Mouse (Mus musculus) ES-E14 (cell line): Measurements from ENCODE around the gene Arl15. TPM values are rescaled to one million over a fixed set of nuclear protein-coding genes. Genes with fewer than 3 reads are reported as not detected.

ENCODE experiments used
- DNase-seq: peaks from one replicate; pipeline ENCODE4 v3.0.0-alpha.2; 2013; ENCODE audit warnings: low read depth, low spot score
- H3K27ac ChIP-seq: 2 replicates; pipeline ENCODE4 v1.5.1; 2012; ENCODE audit warnings: low read depth, mild to moderate bottlenecking, low read length, moderate library complexity, mixed read lengths; ENCODE audit not compliant: poor library complexity, insufficient read depth, severe bottlenecking
- H3K36me3 ChIP-seq: 2 replicates; pipeline ENCODE4 v1.6.1; 2012; ENCODE audit warnings: mild to moderate bottlenecking, low read length, moderate library complexity, mixed read lengths; ENCODE audit not compliant: control insufficient read depth, poor library complexity, insufficient read depth, severe bottlenecking
- H3K4me1 ChIP-seq, 2 experiments: fragments of 150-350 bp in 1 of 2; sonication (generic) in 1 of 2; 2 replicates each; pipeline ENCODE4 v1.6.1; 2012; ENCODE audit warnings: low read length in 2 of 2, mild to moderate bottlenecking in 1 of 2, mixed read lengths in 1 of 2; ENCODE audit not compliant: control insufficient read depth in 2 of 2, insufficient read depth in 2 of 2, poor library complexity in 1 of 2
- H3K4me3 ChIP-seq, 2 experiments: fragments of 150-350 bp in 1 of 2; sonication (generic) in 1 of 2; 2 replicates each; pipeline ENCODE4 v1.5.1; 2012; ENCODE audit warnings: low read length in 2 of 2, low read depth in 1 of 2, mild to moderate bottlenecking in 1 of 2, mixed read lengths in 1 of 2; ENCODE audit not compliant: insufficient read depth in 1 of 2, poor library complexity in 1 of 2, severe bottlenecking in 1 of 2
- H3K9ac ChIP-seq: 2 replicates; pipeline ENCODE4 v1.6.1; 2012; ENCODE audit warnings: low read depth, mild to moderate bottlenecking, low read length, mixed read lengths; ENCODE audit not compliant: poor library complexity, insufficient read depth, severe bottlenecking
- H3K9me3 ChIP-seq: fragments of 150-350 bp; sonication (generic); 2 replicates; pipeline ENCODE4 v1.6.1; 2012; ENCODE audit warnings: low read depth, mild to moderate bottlenecking, low read length; ENCODE audit not compliant: control insufficient read depth, insufficient read depth
- CHD2 ChIP-seq: IDR thresholded peaks from 2 replicates; pipeline ENCODE4 v1.6.1; 2014; ENCODE audit warnings: mild to moderate bottlenecking, low read depth, low read length, inconsistent platforms
- HCFC1 ChIP-seq: IDR thresholded peaks from 2 replicates; pipeline ENCODE4 v1.6.1; 2012; ENCODE audit warnings: low read length, inconsistent platforms, borderline replicate concordance; ENCODE audit not compliant: insufficient read depth
- MAFK ChIP-seq: IDR thresholded peaks from 2 replicates; pipeline ENCODE4 v1.6.1; 2014; ENCODE audit warnings: mild to moderate bottlenecking, low read depth, low read length, inconsistent platforms; ENCODE audit not compliant: insufficient read depth
- ZC3H11A ChIP-seq: IDR thresholded peaks from 2 replicates; pipeline ENCODE4 v1.6.1; 2012; ENCODE audit warnings: low read depth, mild to moderate bottlenecking, inconsistent platforms, low read length, borderline replicate concordance
- ZNF384 ChIP-seq: IDR thresholded peaks from 2 replicates; pipeline ENCODE4 v1.6.1; 2012; ENCODE audit warnings: low read depth, low read length, inconsistent platforms
- in situ Hi-C, 2 experiments: fragments of 600-800 bp; cut with MboI; formaldehyde crosslinking; loops; one replicate each; pipeline ENCODE4 v1.15.1; 2025; ENCODE audit warnings: low sequenced_read_pairs in 2 of 2, inconsistent platforms in 1 of 2; ENCODE audit not compliant: unreplicated experiment in 2 of 2
- total RNA-seq: library from RNA; depleted of rRNA; stranded (reverse); fragments of 300-350 nt; gene quantifications from 2 replicates; pipeline ENCODE4 v1.2.3, GENCODE M21; 2012

The Arl15 gene
- total RNA-seq, 1 experiment, result 15.1 TPM

GRCm38 (mm10) chr13:114060258-114060657, 266.0 kb downstream of the Arl15 start:
- no peaks in the 10 kb centered on the region for H3K4me1 ChIP-seq
- no peak for TF ChIP-seq HCFC1
- TF ChIP-seq ZNF384, result no peak
- no peak for TF ChIP-seq MAFK
- TF ChIP-seq CHD2, result no peak
- TF ChIP-seq ZC3H11A, result no peak
- no peak overlapping the region for H3K27ac ChIP-seq
- no peaks in the 10 kb centered on the region for H3K36me3 ChIP-seq
- no peak overlapping the region for H3K9ac ChIP-seq
- H3K9me3 ChIP-seq, result no peaks in the 10 kb centered on the region
- no peak overlapping the region for H3K4me3 ChIP-seq
- in situ Hi-C loops, result no loop called here
- no peak for DNase-seq

DNA sequence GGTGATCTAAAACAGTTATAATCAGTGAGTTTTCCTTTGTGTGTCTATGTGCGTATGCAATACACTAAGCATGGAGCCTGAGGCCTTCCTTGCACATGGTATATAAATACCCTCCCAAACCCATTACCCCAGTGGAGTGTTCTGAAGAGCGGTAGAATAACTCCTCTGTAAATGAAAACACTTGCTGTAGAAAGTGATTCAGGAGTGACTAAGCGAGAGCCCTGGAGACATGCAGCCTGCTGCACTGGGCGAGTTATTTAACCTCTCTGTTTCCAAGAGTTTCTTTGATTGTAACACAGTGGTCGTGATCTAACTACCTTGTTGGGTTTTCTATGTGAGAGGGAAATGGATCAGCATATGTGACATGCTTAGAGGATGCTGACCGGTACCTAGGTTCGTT, 266.9 kb downstream of the Arl15 start:
- no peak for DNase-seq
- no peak overlapping the region for H3K27ac ChIP-seq

DNA sequence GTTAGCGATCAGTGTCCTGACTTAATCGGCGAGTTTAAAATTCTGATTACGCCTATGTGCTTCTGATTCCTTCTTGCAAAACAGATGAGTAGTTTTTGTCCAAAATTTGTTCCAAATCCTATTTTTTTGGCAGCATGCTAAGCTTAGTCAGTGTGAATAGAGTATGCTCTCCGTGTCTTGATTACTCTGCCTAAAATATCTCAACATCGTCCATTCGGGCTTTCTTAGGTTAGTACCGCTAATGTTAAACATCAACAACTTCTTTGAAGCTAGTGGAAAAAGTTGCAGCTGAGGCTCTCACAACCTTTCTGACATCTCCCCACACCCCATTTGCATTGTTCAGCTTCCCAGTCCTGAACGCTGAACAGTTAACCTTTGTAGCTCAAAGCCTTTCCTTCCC, 269.8 kb downstream of the Arl15 start:
- Histone ChIP-seq H3K4me1 (no peaks in the 10 kb centered on the region), H3K4me3 (no peak overlapping the region), H3K27ac (no peak overlapping the region), H3K9ac (no peak overlapping the region), H3K36me3 (no peaks in the 10 kb centered on the region), H3K9me3 (no peaks in the 10 kb centered on the region)
- TF ChIP-seq ZC3H11A (no peak), CHD2 (no peak), MAFK (no peak), HCFC1 (no peak)
- in situ Hi-C loops, result no loop called here
- no peak for DNase-seq

More for the DNA sequence above, 266.9 kb downstream of the Arl15 start:
- no peak overlapping the region for H3K9ac ChIP-seq
- TF ChIP-seq CHD2, result no peak
- no peaks in the 10 kb centered on the region for H3K4me1 ChIP-seq
- in situ Hi-C loops, result no loop called here
- no peak overlapping the region for H3K4me3 ChIP-seq
- no peaks in the 10 kb centered on the region for H3K9me3 ChIP-seq
- H3K36me3 ChIP-seq, result no peaks in the 10 kb centered on the region

- Histone ChIP-seq H3K27ac (no peak overlapping the region), H3K9me3 (no peaks in the 10 kb centered on the region), H3K4me3 (no peak overlapping the region), H3K36me3 (no peaks in the 10 kb centered on the region), H3K9ac (no peak overlapping the region), H3K4me1 (no peaks in the 10 kb centered on the region)
- DNase-seq, result no peak
- no peak for TF ChIP-seq CHD2
- TF ChIP-seq HCFC1, result no peak
- TF ChIP-seq ZNF384, result no peak
- in situ Hi-C loops, result no loop called here
Measured at GRCm38 (mm10) chr13:114065012-114065411, 270.7 kb downstream of the Arl15 start.

- no peaks in the 10 kb centered on the region for H3K9me3 ChIP-seq
- H3K27ac ChIP-seq, result no peak overlapping the region
- no peak for TF ChIP-seq HCFC1
- no peak for TF ChIP-seq MAFK
- no peak for TF ChIP-seq ZNF384
- TF ChIP-seq ZC3H11A, result no peak
- no peak for TF ChIP-seq CHD2
- DNase-seq, result no peak
- H3K9ac ChIP-seq, result no peak overlapping the region
- in situ Hi-C loops, result no loop called here
- H3K36me3 ChIP-seq, result no peaks in the 10 kb centered on the region
- H3K4me1 ChIP-seq, result no peaks in the 10 kb centered on the region
- H3K4me3 ChIP-seq, result no peak overlapping the region
Measured at GRCm38 (mm10) chr13:114068421-114068820, 274.1 kb downstream of the Arl15 start.
